Mouse (Mus musculus): ENCODE data around the gene Gls2. TPM values are rescaled to one million over a fixed set of nuclear protein-coding genes. Genes with fewer than 3 reads are reported as not detected.
"Not testable (repeated sequence)": the region's sequence is repeated elsewhere in the genome, so short reads cannot be mapped to it uniquely, and the experiment has no call there.

Gene Gls2
- polyA plus RNA-seq, 1 experiment from 2014 or later: 1.1 TPM

- ATAC-seq: no peak
- H3K4me1 ChIP-seq (replicated peaks): peaks cover 12% of the 10 kb centered on the region
- 0 out of 2 replicates have a peak within 1 kb of the TSS, but pooled peaks have one; percentile 1 for H3K4me3 ChIP-seq (replicated peaks)
- H3K27ac ChIP-seq: no peak within 1 kb of the TSS
- H3K27me3 ChIP-seq: no peaks in the 10 kb centered on the region
- no peaks in the 10 kb centered on the region for H3K36me3 ChIP-seq
- no peak within 1 kb of the TSS; the same call in 1 of the 2 replicates for H3K9ac ChIP-seq (replicated peaks)
- WGBS: 2% methylated on average over 6 of the region's 6 CpGs
- no peaks in the 10 kb centered on the region for H3K9me3 ChIP-seq
- no peak within 1 kb of the TSS for H3K4me2 ChIP-seq (replicated peaks)
Observed at GRCm38 (mm10) chr10:128179989-128180388, 14.3 kb upstream of the Gls2 start, which contains the start of gene Rbms2. Gene Rbms2, minus strand, starts transcription at chr10:128180297.

- Histone ChIP-seq H3K27me3 (no peaks in the 10 kb centered on the region), H3K4me2 (replicated peaks) (no peak overlapping the region), H3K27ac (no peak overlapping the region), H3K4me1 (replicated peaks) (0 out of 2 replicates have a peak, but pooled peaks cover 3% of the 10 kb centered on the region), H3K36me3 (no peaks in the 10 kb centered on the region), H3K9me3 (no peaks in the 10 kb centered on the region), H3K4me3 (replicated peaks) (no peak overlapping the region), H3K9ac (replicated peaks) (no peak overlapping the region)
- ATAC-seq: no peak
- 91% methylated on average over 2 of the region's 2 CpGs for WGBS
Observed at GRCm38 (mm10) chr10:128184296-128184695, 10.0 kb upstream of the Gls2 start.

GRCm38 (mm10) chr10:128185277-128185940 is 8.8 kb upstream of the Gls2 start:
- no peak overlapping the region for H3K4me3 ChIP-seq (replicated peaks)
- 80% methylated on average over 6 of the region's 6 CpGs for WGBS
- H3K4me2 ChIP-seq (replicated peaks): no peak overlapping the region
- H3K9ac ChIP-seq (replicated peaks): no peak overlapping the region
- H3K36me3 ChIP-seq: no peaks in the 10 kb centered on the region
- peak; percentile 24; the same call in 1 of the 2 replicates for ATAC-seq
- no peaks in the 10 kb centered on the region for H3K27me3 ChIP-seq
- no peak overlapping the region for H3K27ac ChIP-seq
- H3K9me3 ChIP-seq: no peaks in the 10 kb centered on the region
- H3K4me1 ChIP-seq (replicated peaks): 0 out of 2 replicates have a peak, but pooled peaks cover 3% of the 10 kb centered on the region

GRCm38 (mm10) chr10:128185959-128186358 is 8.3 kb upstream of the Gls2 start:
- H3K36me3 ChIP-seq: no peaks in the 10 kb centered on the region
- no peak overlapping the region for H3K27ac ChIP-seq
- no peak overlapping the region for H3K4me2 ChIP-seq (replicated peaks)
- peak; percentile 40; the same call in 1 of the 2 replicates for ATAC-seq
- no peak overlapping the region for H3K9ac ChIP-seq (replicated peaks)
- WGBS: 69% methylated on average over 2 of the region's 2 CpGs
- 0 out of 2 replicates have a peak, but pooled peaks cover 3% of the 10 kb centered on the region for H3K4me1 ChIP-seq (replicated peaks)
- H3K9me3 ChIP-seq: no peaks in the 10 kb centered on the region
- no peaks in the 10 kb centered on the region; the same call in 1 of the 2 replicates for H3K27me3 ChIP-seq
- H3K4me3 ChIP-seq (replicated peaks): no peak overlapping the region

GRCm38 (mm10) chr10:128187181-128187605 is 7.1 kb upstream of the Gls2 start:
- WGBS: 66% methylated on average over 5 of the region's 5 CpGs
- Histone ChIP-seq H3K4me1 (replicated peaks) (0 out of 2 replicates have a peak, but pooled peaks cover 3% of the 10 kb centered on the region), H3K36me3 (no peaks in the 10 kb centered on the region), H3K4me2 (replicated peaks) (no peak overlapping the region), H3K4me3 (replicated peaks) (no peak overlapping the region), H3K9ac (replicated peaks) (no peak overlapping the region), H3K27ac (no peak overlapping the region), H3K27me3 (no peaks in the 10 kb centered on the region; the same call in 1 of the 2 replicates), H3K9me3 (no peaks in the 10 kb centered on the region)
- no peak for ATAC-seq

GRCm38 (mm10) chr10:128188242-128188877 is 5.9 kb upstream of the Gls2 start:
- no peak overlapping the region for H3K27ac ChIP-seq
- no peak overlapping the region for H3K4me2 ChIP-seq (replicated peaks)
- H3K4me3 ChIP-seq (replicated peaks): no peak overlapping the region
- no peaks in the 10 kb centered on the region for H3K9me3 ChIP-seq
- H3K9ac ChIP-seq (replicated peaks): no peak overlapping the region
- H3K27me3 ChIP-seq: peaks cover 5% of the 10 kb centered on the region; the same call in 1 of the 2 replicates
- 55% methylated on average over 2 of the region's 2 CpGs for WGBS
- 0 out of 2 replicates have a peak, but pooled peaks cover 3% of the 10 kb centered on the region for H3K4me1 ChIP-seq (replicated peaks)
- no peaks in the 10 kb centered on the region for H3K36me3 ChIP-seq
- no peak for ATAC-seq

- H3K9me3 ChIP-seq: no peaks in the 10 kb centered on the region
- no peak overlapping the region for H3K4me2 ChIP-seq (replicated peaks)
- H3K4me3 ChIP-seq (replicated peaks): no peak overlapping the region
- ATAC-seq: no peak
- no peak overlapping the region for H3K9ac ChIP-seq (replicated peaks)
- 88% methylated on average over 2 of the region's 2 CpGs for whole genome bisulfite sequencing
- no peaks in the 10 kb centered on the region for H3K36me3 ChIP-seq
- peaks cover 12% of the 10 kb centered on the region for H3K4me1 ChIP-seq (replicated peaks)
- H3K27me3 ChIP-seq: peaks cover 24% of the 10 kb centered on the region
- H3K27ac ChIP-seq: no peak overlapping the region
Observed at GRCm38 (mm10) chr10:128191472-128191871, 2.8 kb upstream of the Gls2 start.

GRCm38 (mm10) chr10:128192030-128192766 is 2.1 kb upstream of the Gls2 start:
- H3K36me3 ChIP-seq; ATAC-seq; H3K27ac ChIP-seq; H3K4me2 ChIP-seq (replicated peaks); H3K9me3 ChIP-seq; H3K4me3 ChIP-seq (replicated peaks); H3K9ac ChIP-seq (replicated peaks): not testable (repeated sequence)
- H3K4me1 ChIP-seq (replicated peaks): peaks cover 12% of the 10 kb centered on the region
- 87% methylated on average over 3 of the region's 3 CpGs for WGBS
- peaks cover 31% of the 10 kb centered on the region for H3K27me3 ChIP-seq

- no peak overlapping the region for H3K4me3 ChIP-seq (replicated peaks)
- 96% methylated on average over 6 of the region's 6 CpGs for WGBS
- peaks cover 11% of the 10 kb centered on the region for H3K4me1 ChIP-seq (replicated peaks)
- H3K36me3 ChIP-seq: no peaks in the 10 kb centered on the region
- H3K4me2 ChIP-seq (replicated peaks): no peak overlapping the region
- peaks cover 31% of the 10 kb centered on the region for H3K27me3 ChIP-seq
- H3K9me3 ChIP-seq: no peaks in the 10 kb centered on the region
- no peak overlapping the region for H3K9ac ChIP-seq (replicated peaks)
- ATAC-seq: no peak
- no peak overlapping the region for H3K27ac ChIP-seq
Observed at GRCm38 (mm10) chr10:128193113-128193512, 1.1 kb upstream of the Gls2 start.

- peak overlapping the region; percentile 74 for H3K4me3 ChIP-seq (replicated peaks)
- peak; percentile 93 for ATAC-seq
- no peaks in the 10 kb centered on the region for H3K36me3 ChIP-seq
- H3K9me3 ChIP-seq: no peaks in the 10 kb centered on the region
- H3K9ac ChIP-seq (replicated peaks): peak overlapping the region; percentile 65
- peak overlapping the region; percentile 75 for H3K4me2 ChIP-seq (replicated peaks)
- 0 out of 2 replicates have a peak overlapping the region, but pooled peaks have one; percentile 25 for H3K27ac ChIP-seq
- H3K27me3 ChIP-seq: peaks cover 31% of the 10 kb centered on the region
- H3K4me1 ChIP-seq (replicated peaks): peaks cover 9% of the 10 kb centered on the region
- 2% methylated on average over 67 of the region's 79 CpGs for WGBS
Observed at GRCm38 (mm10) chr10:128194551-128195461, 549 bp downstream of the Gls2 start.

GRCm38 (mm10) chr10:128201856-128202255 is 7.6 kb downstream of the Gls2 start:
- H3K9me3 ChIP-seq: no peaks in the 10 kb centered on the region
- no peak overlapping the region for H3K4me2 ChIP-seq (replicated peaks)
- H3K27ac ChIP-seq: no peak overlapping the region
- no peak overlapping the region for H3K4me3 ChIP-seq (replicated peaks)
- no peaks in the 10 kb centered on the region for H3K4me1 ChIP-seq (replicated peaks)
- 67% methylated on average over 6 of the region's 6 CpGs for WGBS
- no peak for ATAC-seq
- H3K36me3 ChIP-seq: no peaks in the 10 kb centered on the region; the same call in 1 of the 2 replicates
- H3K27me3 ChIP-seq: peaks cover 3% of the 10 kb centered on the region
- H3K9ac ChIP-seq (replicated peaks): no peak overlapping the region

Data from midbrain, embryonic 13.5 days (tissue).